Mouse (Mus musculus): ENCODE data around the gene Papola.

GRCm38 (mm10) chr12:105849102-105849501 lies 64.6 kb downstream of the Papola start:
- TF ChIP-seq CTCF (IDR thresholded peaks at IDR 0.05; ENCODE audit: borderline replicate concordance, insufficient read depth, low read depth, low read length) (no peak), POLR2A (IDR thresholded peaks at IDR 0.05; ENCODE audit: borderline replicate concordance, insufficient read depth, low read length) (no peak)

Data from cerebellum, adult 2 months (tissue).